Mouse (Mus musculus) embryo, embryonic 10 days (tissue): ENCODE measurements at regions not wholly inside any gene's neighbourhood (a gene's known extent, or its start where the extent isn't known, plus 50 kb on each side); places are given as distances from the start of the nearest gene placed in this dataset.

Source experiments
- DNase-seq: peaks from one replicate; pipeline ENCODE4 v3.0.0-alpha.2; 2015; ENCODE audit warnings: low spot score

GRCm38 (mm10) chr1:90457396-90457795 is 145.4 kb upstream of the Cops8 start:
- DNase-seq: peak; percentile 58

GRCm38 (mm10) chr1:90458176-90458575 is 144.6 kb upstream of the Cops8 start:
- no peak for DNase-seq

- no peak for DNase-seq
These were observed 141.1 kb upstream of the Cops8 start for GRCm38 (mm10) chr1:90461699-90462098.

- DNase-seq: no peak
These were observed 139.5 kb upstream of the Cops8 start for GRCm38 (mm10) chr1:90463302-90463701.

GRCm38 (mm10) chr1:90467646-90468045 is 135.1 kb upstream of the Cops8 start:
- DNase-seq: peak; percentile 62

GRCm38 (mm10) chr1:90470996-90471395 is 131.8 kb upstream of the Cops8 start:
- no peak for DNase-seq

- no peak for DNase-seq
These were observed 131.0 kb upstream of the Cops8 start for GRCm38 (mm10) chr1:90471806-90472205.

GRCm38 (mm10) chr1:90475060-90475813 is 127.5 kb upstream of the Cops8 start:
- DNase-seq: peak; percentile 44

GRCm38 (mm10) chr1:90476556-90477243 is 126.1 kb upstream of the Cops8 start:
- DNase-seq: peak; percentile 66

- no peak for DNase-seq
These were observed 123.9 kb upstream of the Cops8 start for GRCm38 (mm10) chr1:90478839-90479238.

GRCm38 (mm10) chr1:90481247-90481646 is 121.5 kb upstream of the Cops8 start:
- no peak for DNase-seq

GRCm38 (mm10) chr1:90481708-90482107 is 121.1 kb upstream of the Cops8 start:
- peak; percentile 36 for DNase-seq

- peak; percentile 23 for DNase-seq
These were observed 116.4 kb upstream of the Cops8 start for GRCm38 (mm10) chr1:90486349-90486839.

- no peak for DNase-seq
These were observed 114.9 kb upstream of the Cops8 start for GRCm38 (mm10) chr1:90487886-90488285.

- no peak for DNase-seq
These were observed 113.8 kb upstream of the Cops8 start for GRCm38 (mm10) chr1:90488991-90489390.

GRCm38 (mm10) chr1:90490335-90490734 is 112.4 kb upstream of the Cops8 start:
- no peak for DNase-seq

- peak; percentile 31 for DNase-seq
These were observed 109.3 kb upstream of the Cops8 start for GRCm38 (mm10) chr1:90493481-90493880.

- DNase-seq: no peak
These were observed 107.6 kb upstream of the Cops8 start for GRCm38 (mm10) chr1:90495174-90495573.

GRCm38 (mm10) chr1:90497568-90497967 is 105.2 kb upstream of the Cops8 start:
- no peak for DNase-seq

- no peak for DNase-seq
These were observed 101.4 kb upstream of the Cops8 start for GRCm38 (mm10) chr1:90501373-90501772.

GRCm38 (mm10) chr1:90502371-90502770 is 100.4 kb upstream of the Cops8 start:
- no peak for DNase-seq

GRCm38 (mm10) chr1:90502771-90503540 is 99.8 kb upstream of the Cops8 start:
- no peak for DNase-seq
